Mouse (Mus musculus) fat pad, adult 2 months (tissue): Measurements from ENCODE around the gene Gm10142.
"Not testable (repeated sequence)": the region's sequence is repeated elsewhere in the genome, so short reads cannot be mapped to it uniquely, and the experiment has no call there.

Experiments used
- DNase-seq: peaks from one replicate; pipeline ENCODE4 v3.0.0-alpha.2; 2011; ENCODE audit warnings: low read depth, low spot score; ENCODE audit errors: extremely low read depth

Gene Gm10142

DNA sequence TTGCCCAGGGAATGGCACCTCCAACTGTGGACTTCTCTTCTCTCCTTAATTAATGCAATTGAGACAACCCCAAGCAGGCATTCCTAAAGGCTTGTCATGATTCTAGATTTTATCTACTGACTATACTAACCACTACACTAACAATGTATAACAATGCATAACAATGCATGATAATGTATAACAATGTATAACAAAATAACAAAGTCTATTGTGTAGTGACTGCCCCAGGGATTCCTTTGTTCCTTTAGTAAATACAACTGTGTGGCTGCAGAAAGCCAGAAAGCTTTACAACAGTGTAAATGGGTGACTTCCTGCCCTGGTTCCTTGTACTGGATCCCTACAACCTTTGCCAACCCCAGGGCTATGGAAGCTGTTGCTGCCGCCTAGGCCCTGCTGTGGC is 20.3 kb downstream of the Gm10142 start:
- no peak for DNase-seq

DNA sequence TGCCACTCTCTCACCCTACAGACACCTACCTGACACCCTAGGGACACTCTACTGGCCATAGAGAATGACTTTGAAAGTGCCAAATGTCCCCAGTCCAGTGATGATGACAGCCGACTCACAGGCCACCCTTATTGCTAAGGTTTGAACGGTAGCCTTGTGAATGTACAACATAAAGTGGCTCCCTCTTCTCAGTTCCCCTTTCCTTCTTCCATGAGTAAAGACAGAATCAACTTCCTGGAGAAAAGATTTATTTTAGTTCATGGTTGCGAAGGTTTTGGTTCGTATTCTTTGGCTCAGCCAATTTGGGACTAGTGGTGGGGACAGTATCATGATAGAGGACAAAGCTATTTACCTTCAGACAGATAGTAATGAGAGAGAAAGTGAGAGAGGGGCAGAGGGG is 23.3 kb downstream of the Gm10142 start:
- no peak for DNase-seq

DNA sequence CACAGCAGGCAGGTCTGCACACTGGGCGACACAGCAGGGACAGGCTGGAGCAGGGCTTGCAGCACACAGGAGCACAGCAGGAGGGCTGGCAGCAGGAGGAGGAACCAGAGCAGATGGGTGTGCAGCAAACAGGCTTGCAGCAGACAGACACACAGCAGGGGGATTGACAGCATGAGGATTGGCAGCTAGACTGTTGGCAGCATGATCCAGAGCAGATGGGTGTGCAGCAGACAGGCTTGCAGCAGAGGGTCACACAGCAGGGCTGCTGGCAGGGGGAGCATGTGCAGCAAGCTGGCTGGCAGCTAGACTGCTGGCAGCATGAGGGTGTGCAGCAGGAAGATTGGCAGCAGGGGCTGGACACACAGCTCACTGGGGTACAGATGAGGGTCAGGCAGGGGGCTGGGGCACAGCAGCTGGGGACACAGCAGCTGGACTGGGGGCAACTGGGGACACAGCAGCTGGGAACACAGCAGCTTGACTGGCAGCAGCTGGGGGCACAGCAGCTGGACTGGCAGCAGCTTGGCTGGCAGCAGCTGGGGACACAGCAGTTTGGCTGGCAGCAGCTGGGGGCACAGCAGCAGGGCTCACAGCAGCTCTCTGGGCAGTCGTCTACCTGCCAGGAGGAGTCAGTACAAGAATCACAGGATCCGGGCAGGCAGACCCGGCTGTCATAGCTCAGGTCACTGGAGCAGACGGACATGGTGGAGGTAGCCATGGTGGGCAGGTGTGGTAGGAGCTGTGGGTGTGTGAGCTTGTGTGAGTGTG is 26.5 kb downstream of the Gm10142 start, which contains the start of gene Gm18596:
Gene Gm18596 (minus strand): TSS at position 715 of the 765 bp plus-strand sequence.
- not testable (repeated sequence) for DNase-seq

DNA sequence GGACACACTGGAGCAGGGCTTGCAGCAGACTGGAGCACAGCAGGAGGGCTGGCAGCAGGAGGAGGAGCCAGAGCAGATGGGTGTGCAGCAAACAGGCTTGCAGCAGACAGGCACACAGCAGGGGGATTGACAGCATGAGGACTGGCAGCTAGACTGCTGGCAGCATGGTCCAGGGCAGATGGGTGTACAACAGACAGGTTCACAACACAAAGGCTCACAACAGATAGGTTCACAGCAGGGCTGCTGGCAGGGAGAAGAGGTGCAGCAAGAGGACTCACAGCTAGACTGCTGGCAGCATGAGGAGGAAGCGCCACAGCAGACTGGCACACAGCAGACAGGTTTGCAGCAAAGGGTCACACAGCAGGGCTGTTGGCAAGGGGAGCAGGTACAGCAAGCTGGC is 35.1 kb downstream of the Gm10142 start:
- not testable (repeated sequence) for DNase-seq

DNA sequence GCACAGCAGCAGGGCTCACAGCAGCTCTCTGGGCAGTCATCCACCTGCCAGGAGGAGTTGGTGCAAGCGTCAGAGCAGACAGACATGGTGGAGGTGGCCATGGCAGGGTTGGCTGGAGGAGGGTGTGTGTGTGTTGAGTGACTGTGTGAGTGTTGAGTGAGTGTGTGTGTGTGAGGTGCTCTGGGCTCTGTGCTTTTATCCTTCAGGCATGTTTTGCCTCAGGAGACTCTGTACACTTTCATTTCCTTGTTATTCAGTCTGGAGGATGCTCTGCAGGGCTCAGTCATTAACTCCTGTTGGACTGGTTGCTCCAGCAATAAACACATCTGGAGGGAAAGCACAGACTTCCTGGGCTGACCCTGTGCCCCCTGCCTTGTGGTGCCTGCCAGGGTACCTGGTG is 35.6 kb downstream of the Gm10142 start, which contains the start of gene Gm9736:
Gene Gm9736 (minus strand): TSS at position 101 of the 400 bp plus-strand sequence.
- DNase-seq = not testable (repeated sequence)

DNA sequence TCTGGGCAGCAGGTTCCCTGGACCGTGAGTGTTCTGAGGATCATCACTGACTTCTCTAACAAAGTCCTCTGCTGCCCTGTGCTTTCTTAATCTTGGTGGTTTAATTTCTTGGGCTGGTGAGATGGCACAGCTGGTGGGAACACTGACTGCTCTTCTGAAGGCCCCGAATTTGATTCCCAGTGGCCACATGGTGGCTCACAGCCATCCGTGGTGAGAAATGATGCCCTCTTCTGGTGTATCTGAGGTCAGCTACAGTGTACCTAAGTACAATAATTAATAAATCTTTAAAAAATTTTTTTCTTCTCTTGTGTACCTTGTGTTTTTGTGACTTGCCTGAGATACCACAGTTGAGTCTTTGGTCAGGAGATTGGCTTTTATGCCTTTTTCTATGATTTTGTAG is 36.7 kb downstream of the Gm10142 start:
- not testable (repeated sequence) for DNase-seq

DNA sequence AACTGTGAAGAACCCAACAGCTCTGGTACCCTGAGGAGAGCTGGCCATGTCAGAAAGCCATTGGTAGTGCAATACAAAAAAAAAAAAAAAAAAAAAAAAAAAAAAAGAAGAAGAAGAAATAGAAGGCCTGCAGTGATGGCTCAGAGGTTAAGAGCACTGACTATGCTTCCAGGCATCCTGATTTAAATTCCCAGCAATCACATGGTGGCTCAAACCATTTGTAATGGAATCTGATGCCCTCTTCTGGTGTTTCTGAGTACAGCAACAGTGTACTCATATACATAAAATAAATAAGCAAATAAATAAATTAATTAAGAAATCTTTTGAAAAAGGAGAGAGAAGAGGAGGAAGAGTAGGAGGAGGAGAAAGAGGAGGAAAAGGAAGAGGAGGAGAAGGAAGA is 37.8 kb downstream of the Gm10142 start:
- DNase-seq = no peak

DNA sequence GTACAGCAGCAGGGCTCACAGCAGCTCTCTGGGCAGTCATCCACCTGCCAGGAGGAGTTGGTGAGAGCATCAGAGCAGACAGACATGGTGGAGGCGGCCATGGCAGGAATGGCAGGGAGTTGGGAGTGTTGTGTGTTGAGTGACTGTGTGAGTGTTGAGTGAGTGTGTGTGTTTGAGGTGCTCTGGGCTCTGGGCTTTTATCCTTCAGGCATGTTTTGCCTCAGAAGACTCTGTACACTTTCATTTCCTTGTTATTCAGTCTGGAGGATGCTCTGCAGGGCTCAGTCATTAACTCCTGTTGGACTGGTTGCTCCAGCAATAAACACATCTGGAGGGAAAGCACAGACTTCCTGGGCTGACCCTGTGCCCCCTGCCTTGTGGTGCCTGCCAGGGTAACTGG is 44.0 kb downstream of the Gm10142 start, which contains the start of gene Gm3233:
Gene Gm3233 (minus strand): TSS at position 101 of the 400 bp plus-strand sequence.
- not testable (repeated sequence) for DNase-seq
